Mouse (Mus musculus) limb, embryonic 10.5 days (tissue): Measurements from ENCODE around the gene Robo1. TPM values are rescaled to one million over a fixed set of nuclear protein-coding genes. Genes with fewer than 3 reads are reported as not detected.

Source experiments
- DNase-seq: peaks from one replicate; pipeline ENCODE4 v3.0.0-alpha.2; 2017; ENCODE audit warnings: low spot score
- H3K27ac ChIP-seq: fragments of 300-500 bp; sonication (generic); 2 replicates; pipeline ENCODE4 v1.5.1; 2016; ENCODE audit warnings: mild to moderate bottlenecking
- H3K27me3 ChIP-seq: fragments of 300-500 bp; sonication (generic); 2 replicates; pipeline ENCODE4 v1.6.1; 2016; ENCODE audit warnings: low read depth, mild to moderate bottlenecking; ENCODE audit not compliant: poor library complexity, severe bottlenecking
- H3K36me3 ChIP-seq: fragments of 300-500 bp; sonication (generic); 2 replicates; pipeline ENCODE4 v1.6.1; 2016; ENCODE audit warnings: mild to moderate bottlenecking, moderate library complexity
- H3K4me1 ChIP-seq: fragments of 300-500 bp; sonication (generic); 2 replicates; pipeline ENCODE4 v1.6.1; 2016
- H3K4me3 ChIP-seq: fragments of 300-500 bp; sonication (generic); 2 replicates; pipeline ENCODE4 v1.5.1; 2016; ENCODE audit warnings: mild to moderate bottlenecking, moderate library complexity
- H3K9me3 ChIP-seq: fragments of 300-500 bp; sonication (generic); replicated peaks from 2 replicates; pipeline ENCODE4 v1.6.1; 2016; ENCODE audit warnings: mild to moderate bottlenecking
- WGBS: fragments of 180-500 bp; shearing (Covaris S2); methylation state at CpG from one replicate; pipeline ENCODE4 v1.1.7; 2016; 5-methylcytosine and 5-hydroxymethylcytosine counted together
- polyA plus RNA-seq: library from polyadenylated mRNA; unstranded; fragments of >200 nt; fragmentation: Nextera tagmentation; extraction: Ambion mirVana; gene quantifications from 2 replicates; pipeline ENCODE4 v1.2.1, GENCODE M21; 2016

Robo1 gene
- polyA plus RNA-seq, 1 experiment from 2014 or later, result 42.1 TPM

- Histone ChIP-seq H3K27me3 (no peaks in the 10 kb centered on the region), H3K4me1 (0 out of 2 replicates have a peak, but pooled peaks cover 3% of the 10 kb centered on the region), H3K9me3 (no peaks in the 10 kb centered on the region), H3K27ac (no peak overlapping the region), H3K36me3 (no peaks in the 10 kb centered on the region), H3K4me3 (no peak overlapping the region)
- WGBS, result 78% methylated on average over 7 of the region's 7 CpGs
- DNase-seq, result no peak
Observed at GRCm38 (mm10) chr16:73067782-73068181, 759.7 kb downstream of the Robo1 start.

DNA sequence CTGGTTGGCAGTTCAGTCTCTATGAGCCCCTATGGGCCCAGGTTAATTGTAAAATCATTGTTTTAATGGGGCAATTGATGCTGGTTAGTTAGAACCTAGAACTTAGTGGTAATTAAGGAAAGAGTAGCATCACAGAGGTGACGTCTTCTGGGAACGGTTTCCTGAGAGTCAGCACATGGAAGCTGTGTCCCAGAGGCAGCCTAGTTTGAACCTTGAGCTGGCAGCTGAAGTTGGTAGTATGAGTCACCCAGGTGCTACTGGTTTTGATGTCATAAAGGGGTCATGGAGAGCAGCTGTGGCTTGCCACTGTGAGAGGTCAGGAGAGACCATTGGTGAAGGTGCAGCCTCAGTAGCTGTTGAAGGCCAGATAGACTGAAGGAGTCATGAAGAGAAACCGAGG lies 763.9 kb downstream of the Robo1 start:
- DNase-seq, result no peak
- H3K9me3 ChIP-seq, result no peaks in the 10 kb centered on the region
- H3K27ac ChIP-seq, result no peak overlapping the region
- H3K27me3 ChIP-seq, result no peaks in the 10 kb centered on the region
- no peak overlapping the region for H3K4me3 ChIP-seq
- H3K4me1 ChIP-seq, result no peaks in the 10 kb centered on the region
- no peaks in the 10 kb centered on the region for H3K36me3 ChIP-seq
- WGBS, result 93% methylated on average over 3 of the region's 3 CpGs

DNA sequence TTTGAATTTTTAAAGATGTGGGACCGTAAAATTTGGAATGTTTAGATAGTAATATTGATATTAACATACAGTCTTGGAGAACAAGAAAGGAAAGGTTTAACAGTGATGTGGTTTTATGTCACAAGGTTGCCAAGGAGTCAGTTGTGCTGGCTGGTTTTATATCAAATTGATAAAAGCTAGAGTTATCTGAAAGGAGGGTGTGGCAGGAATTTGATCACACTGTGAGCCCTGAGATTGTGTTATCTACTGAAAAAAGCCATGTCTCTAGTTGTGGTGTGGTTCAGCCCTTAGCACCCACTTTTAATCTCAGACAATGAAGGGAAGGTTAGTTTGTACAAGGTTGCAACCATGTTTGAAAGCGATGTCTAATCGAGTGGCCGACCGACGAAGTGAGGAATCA lies 764.8 kb downstream of the Robo1 start:
- no peaks in the 10 kb centered on the region for H3K36me3 ChIP-seq
- H3K27ac ChIP-seq, result no peak overlapping the region
- no peak overlapping the region for H3K4me3 ChIP-seq
- no peaks in the 10 kb centered on the region for H3K27me3 ChIP-seq
- whole genome bisulfite sequencing, result 98% methylated on average over 6 of the region's 6 CpGs
- H3K9me3 ChIP-seq, result no peaks in the 10 kb centered on the region
- DNase-seq, result no peak
- no peaks in the 10 kb centered on the region for H3K4me1 ChIP-seq

- peak overlapping the region; percentile 30; the same call in 1 of the 2 replicates for H3K27ac ChIP-seq
- no peak for DNase-seq
- H3K4me1 ChIP-seq, result peaks cover 30% of the 10 kb centered on the region
- H3K27me3 ChIP-seq, result no peaks in the 10 kb centered on the region
- H3K36me3 ChIP-seq, result no peaks in the 10 kb centered on the region
- no peak overlapping the region for H3K4me3 ChIP-seq
- H3K9me3 ChIP-seq, result no peaks in the 10 kb centered on the region
- whole genome bisulfite sequencing, result 81% methylated on average over 4 of the region's 4 CpGs
Observed at GRCm38 (mm10) chr16:73082420-73082819, 774.3 kb downstream of the Robo1 start.

GRCm38 (mm10) chr16:73083077-73083476 lies 775.0 kb downstream of the Robo1 start:
- Histone ChIP-seq H3K9me3 (no peaks in the 10 kb centered on the region), H3K27ac (no peak overlapping the region), H3K4me3 (no peak overlapping the region), H3K36me3 (no peaks in the 10 kb centered on the region), H3K27me3 (no peaks in the 10 kb centered on the region), H3K4me1 (peaks cover 35% of the 10 kb centered on the region)
- WGBS, result 95% methylated on average over 2 of the region's 2 CpGs
- no peak for DNase-seq
